Mouse (Mus musculus) megakaryocyte, embryonic 14.5 days (primary cell): ENCODE measurements around the gene 0610030E20Rik.

Experiments
- FLI1 ChIP-seq: IDR thresholded peaks from 2 replicates; pipeline ENCODE4 v1.6.1; 2012; ENCODE audit warnings: low read length, inconsistent platforms, mixed read lengths
- GATA1 ChIP-seq: IDR thresholded peaks from 3 replicates; pipeline ENCODE4 v1.6.1; 2012; ENCODE audit warnings: mixed read lengths, low read length, inconsistent platforms, borderline replicate concordance

- TF ChIP-seq GATA1 = no peak
- no peak for TF ChIP-seq FLI1
These were observed 23.0 kb downstream of the 0610030E20Rik start for GRCm38 (mm10) chr6:72370091-72370490.
